Mouse (Mus musculus): Measurements from ENCODE around the gene Bend3. TPM values are rescaled to one million over a fixed set of nuclear protein-coding genes. Genes with fewer than 3 reads are reported as not detected.
"Not testable (repeated sequence)": the region's sequence is repeated elsewhere in the genome, so short reads cannot be mapped to it uniquely, and the experiment has no call there.

Bend3 gene
- polyA plus RNA-seq, 1 experiment from 2014 or later, result 0.61 TPM

DNA sequence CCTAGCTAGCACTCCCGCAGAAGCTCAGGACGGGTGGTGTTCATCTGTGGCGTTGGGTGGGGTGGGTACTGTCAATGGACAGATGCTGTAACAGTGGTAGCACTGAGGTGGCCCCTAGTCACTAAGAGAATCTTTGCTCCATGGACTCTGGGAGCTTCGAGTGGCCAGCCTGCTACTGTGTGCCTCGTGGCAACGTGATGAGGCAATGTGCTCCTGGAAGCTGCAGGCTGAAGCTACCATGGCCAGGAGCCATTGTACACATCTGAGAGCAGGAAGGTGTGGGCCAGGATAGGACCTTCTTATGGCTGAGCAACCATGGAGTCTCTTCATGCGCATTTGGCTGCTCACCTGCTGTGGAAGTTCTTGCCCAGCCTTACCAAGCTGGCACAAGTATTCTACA lies 30.6 kb downstream of the Bend3 start:
- TF ChIP-seq EP300 (optimal IDR thresholded peaks at IDR 0.05) (no peak), CTCF (IDR thresholded peaks at IDR 0.05; ENCODE audit: low read depth) (no peak)
- 96% methylated on average over 7 of the region's 7 CpGs for WGBS
- H3K27ac ChIP-seq (replicated peaks), result no peak overlapping the region

DNA sequence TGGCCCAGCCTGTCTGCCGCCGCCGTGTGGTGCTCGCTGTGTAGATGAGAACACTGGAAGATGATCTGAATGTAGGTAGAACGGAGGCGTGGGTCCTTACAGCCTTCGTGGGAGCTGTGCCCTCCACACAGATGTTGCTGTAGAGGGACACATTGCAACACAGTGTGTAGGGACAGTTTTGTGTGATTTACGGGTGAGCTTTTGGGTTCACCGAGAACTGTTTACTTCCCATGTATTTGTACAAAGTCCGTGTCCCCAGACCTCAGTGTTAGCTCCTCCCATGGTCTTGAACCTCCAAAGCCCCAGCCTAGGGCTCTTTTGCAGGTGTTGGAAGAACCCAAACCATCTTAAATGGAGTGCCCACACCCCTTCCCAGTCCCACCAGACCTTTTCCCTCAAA lies 34.3 kb downstream of the Bend3 start:
- Histone ChIP-seq H3K9ac (ENCODE audit: low read length) (no peak overlapping the region), H3K36me3 (ENCODE audit: control insufficient read depth, insufficient read depth, low read length) (peaks cover 8% of the 10 kb centered on the region), H3K4me3 (ENCODE audit: low read depth, low read length) (no peak overlapping the region), H3K4me1 (replicated peaks; ENCODE audit: control insufficient read depth, insufficient read depth) (no peaks in the 10 kb centered on the region), H3K27ac (replicated peaks) (no peak overlapping the region), H3K4me2 (replicated peaks; ENCODE audit: low read depth) (no peak overlapping the region), H3K9me3 (ENCODE audit: control insufficient read depth, low read length) (no peaks in the 10 kb centered on the region), H3K27me3 (ENCODE audit: control insufficient read depth, insufficient read depth, low read length) (no peaks in the 10 kb centered on the region)
- DNase-seq (ENCODE audit: low spot score) (no peak), ATAC-seq (ENCODE audit: low FRiP score, low TSS enrichment) (no peak)
- WGBS, result 89% methylated on average over 10 of the region's 10 CpGs
- no peak for TF ChIP-seq EP300 (optimal IDR thresholded peaks at IDR 0.05)
- no peak for TF ChIP-seq CTCF (IDR thresholded peaks at IDR 0.05; ENCODE audit: low read depth)

More for the DNA sequence above, 30.6 kb downstream of the Bend3 start:
- no peak overlapping the region for H3K9ac ChIP-seq (ENCODE audit: low read length)
- H3K9me3 ChIP-seq (ENCODE audit: control insufficient read depth, low read length), result no peaks in the 10 kb centered on the region
- no peak for ATAC-seq (ENCODE audit: low FRiP score, low TSS enrichment)
- no peak overlapping the region for H3K4me3 ChIP-seq (ENCODE audit: low read depth, low read length)
- no peaks in the 10 kb centered on the region for H3K4me1 ChIP-seq (replicated peaks; ENCODE audit: control insufficient read depth, insufficient read depth)
- H3K27me3 ChIP-seq (ENCODE audit: control insufficient read depth, insufficient read depth, low read length), result no peaks in the 10 kb centered on the region
- H3K4me2 ChIP-seq (replicated peaks; ENCODE audit: low read depth), result no peak overlapping the region
- DNase-seq (ENCODE audit: low spot score), result no peak
- H3K36me3 ChIP-seq (ENCODE audit: control insufficient read depth, insufficient read depth, low read length), result peaks cover 8% of the 10 kb centered on the region

DNA sequence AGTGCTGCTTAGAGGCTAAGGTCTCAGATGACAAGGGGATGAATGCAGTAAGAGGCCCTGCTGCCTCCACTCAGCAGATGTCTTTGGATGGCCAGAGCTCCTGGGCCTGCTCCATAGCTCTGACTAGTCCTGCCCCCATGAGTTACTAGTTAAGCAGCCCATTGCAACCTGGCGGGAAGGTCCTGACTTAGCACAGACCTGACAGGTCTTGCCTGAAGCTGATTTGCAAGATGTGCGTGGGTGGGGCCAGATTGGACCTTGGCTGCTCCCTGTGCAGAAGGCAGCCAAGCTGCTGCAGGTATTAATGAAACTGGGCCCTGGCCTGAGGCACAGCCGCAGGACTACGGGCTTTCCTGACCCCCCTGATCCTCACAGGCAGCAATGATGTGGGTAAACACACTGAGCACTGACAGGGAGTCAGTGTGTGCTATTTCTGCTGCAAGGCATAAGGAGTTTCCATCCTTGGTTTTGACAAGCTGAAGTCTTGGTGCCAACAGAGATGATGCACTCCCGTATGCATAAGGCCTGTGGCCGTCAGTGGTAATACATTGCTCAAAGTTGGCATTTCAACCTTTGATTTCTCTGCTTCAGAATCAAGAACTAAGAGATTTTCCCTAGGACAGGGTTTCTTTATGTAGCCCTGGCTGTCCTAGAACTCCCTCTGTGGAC lies 38.5 kb downstream of the Bend3 start:
- WGBS, result 44% methylated on average over 6 of the region's 6 CpGs
- Histone ChIP-seq H3K4me2 (replicated peaks; ENCODE audit: low read depth) (no peak overlapping the region), H3K27ac (replicated peaks) (no peak overlapping the region), H3K4me3 (ENCODE audit: low read depth, low read length) (no peak overlapping the region), H3K27me3 (ENCODE audit: control insufficient read depth, insufficient read depth, low read length) (no peaks in the 10 kb centered on the region), H3K36me3 (ENCODE audit: control insufficient read depth, insufficient read depth, low read length) (no peaks in the 10 kb centered on the region), H3K4me1 (replicated peaks; ENCODE audit: control insufficient read depth, insufficient read depth) (no peaks in the 10 kb centered on the region), H3K9me3 (ENCODE audit: control insufficient read depth, low read length) (no peaks in the 10 kb centered on the region), H3K9ac (ENCODE audit: low read length) (no peak overlapping the region)
- no peak for TF ChIP-seq CTCF (IDR thresholded peaks at IDR 0.05; ENCODE audit: low read depth)
- TF ChIP-seq EP300 (optimal IDR thresholded peaks at IDR 0.05), result no peak
- peak; percentile 45 for DNase-seq (ENCODE audit: low spot score)
- peak; percentile 66 for ATAC-seq (ENCODE audit: low FRiP score, low TSS enrichment)

DNA sequence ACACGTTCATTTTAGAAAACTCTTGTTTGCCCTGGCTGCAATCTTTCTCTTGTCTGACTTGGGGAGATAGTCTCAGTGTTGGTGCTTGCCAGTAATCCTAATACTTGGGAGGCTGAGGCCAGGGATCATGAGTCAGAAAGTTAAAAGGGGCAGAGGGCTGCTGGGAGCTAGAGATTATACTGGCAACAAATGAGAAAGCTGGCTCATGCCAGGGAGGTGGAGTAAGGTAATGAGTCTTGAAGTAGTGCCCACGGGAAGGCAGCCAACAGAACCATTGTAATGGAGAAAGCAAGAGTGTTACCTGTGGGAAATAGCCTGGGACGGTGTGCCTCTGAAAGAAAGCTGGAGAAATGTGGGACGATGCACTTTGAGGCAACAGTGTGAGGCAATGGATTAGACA lies 39.2 kb downstream of the Bend3 start:
- H3K36me3 ChIP-seq (ENCODE audit: control insufficient read depth, insufficient read depth, low read length), result no peaks in the 10 kb centered on the region
- no peak overlapping the region for H3K9ac ChIP-seq (ENCODE audit: low read length)
- H3K9me3 ChIP-seq (ENCODE audit: control insufficient read depth, low read length), result no peaks in the 10 kb centered on the region
- ATAC-seq (ENCODE audit: low FRiP score, low TSS enrichment), result peak; percentile 42; the same call in 1 of the 2 replicates
- 0 out of 2 replicates have a peak overlapping the region, but pooled peaks have one; percentile 14 for H3K27ac ChIP-seq (replicated peaks)
- TF ChIP-seq EP300 (optimal IDR thresholded peaks at IDR 0.05) (no peak), CTCF (IDR thresholded peaks at IDR 0.05; ENCODE audit: low read depth) (no peak)
- no peak overlapping the region for H3K4me3 ChIP-seq (ENCODE audit: low read depth, low read length)
- peak; percentile 45 for DNase-seq (ENCODE audit: low spot score)
- H3K27me3 ChIP-seq (ENCODE audit: control insufficient read depth, insufficient read depth, low read length), result no peaks in the 10 kb centered on the region
- 30% methylated on average over 4 of the region's 4 CpGs for WGBS
- H3K4me2 ChIP-seq (replicated peaks; ENCODE audit: low read depth), result no peak overlapping the region
- H3K4me1 ChIP-seq (replicated peaks; ENCODE audit: control insufficient read depth, insufficient read depth), result no peaks in the 10 kb centered on the region

DNA sequence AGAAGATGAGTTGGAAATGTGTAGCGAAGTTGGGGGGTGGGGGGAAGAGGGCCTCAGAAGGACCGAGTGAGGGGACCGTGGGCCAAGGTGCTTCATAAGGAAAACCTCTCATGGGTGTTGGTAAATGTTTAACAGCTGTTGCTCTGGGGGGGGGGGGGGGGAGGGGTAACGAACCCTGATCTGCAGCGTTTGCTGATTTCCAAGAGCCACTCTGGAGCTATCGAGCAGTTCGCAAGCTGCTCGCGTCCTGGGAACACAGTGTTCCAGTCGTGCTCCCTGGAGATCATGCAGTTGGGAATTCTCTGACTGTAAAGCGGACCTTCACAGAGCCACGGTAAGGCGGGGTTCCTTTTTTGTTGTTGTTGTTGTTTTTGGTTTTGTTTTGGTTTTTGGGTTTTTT lies 39.7 kb downstream of the Bend3 start:
- Histone ChIP-seq H3K4me3 (ENCODE audit: low read depth, low read length) (no peak overlapping the region), H3K4me2 (replicated peaks; ENCODE audit: low read depth) (no peak overlapping the region), H3K4me1 (replicated peaks; ENCODE audit: control insufficient read depth, insufficient read depth) (no peaks in the 10 kb centered on the region), H3K9ac (ENCODE audit: low read length) (no peak overlapping the region), H3K27me3 (ENCODE audit: control insufficient read depth, insufficient read depth, low read length) (no peaks in the 10 kb centered on the region), H3K9me3 (ENCODE audit: control insufficient read depth, low read length) (no peaks in the 10 kb centered on the region), H3K27ac (replicated peaks) (no peak overlapping the region), H3K36me3 (ENCODE audit: control insufficient read depth, insufficient read depth, low read length) (no peaks in the 10 kb centered on the region)
- ATAC-seq (ENCODE audit: low FRiP score, low TSS enrichment) (no peak), DNase-seq (ENCODE audit: low spot score) (peak; percentile 26)
- TF ChIP-seq EP300 (optimal IDR thresholded peaks at IDR 0.05), result no peak
- WGBS, result 72% methylated on average over 13 of the region's 13 CpGs

DNA sequence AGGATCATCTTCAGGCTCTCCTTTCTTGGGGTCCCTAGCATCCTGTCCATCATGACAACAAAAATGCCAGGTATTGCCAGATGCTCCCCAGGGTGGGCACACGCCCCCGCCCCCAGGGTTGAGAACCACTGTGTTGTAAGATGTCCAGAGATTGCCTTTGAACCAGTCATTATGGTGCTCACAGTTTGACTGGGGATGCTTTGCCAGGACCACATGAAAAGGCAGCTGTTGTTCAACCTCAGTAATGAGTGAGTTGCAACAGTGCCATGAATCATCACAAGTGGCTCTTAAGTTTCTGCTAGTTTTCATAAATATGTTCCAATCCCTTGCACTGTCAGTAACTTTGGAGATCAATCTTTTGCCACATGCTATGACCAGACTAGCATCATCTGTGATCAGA lies 41.3 kb downstream of the Bend3 start:
- no peaks in the 10 kb centered on the region for H3K4me1 ChIP-seq (replicated peaks; ENCODE audit: control insufficient read depth, insufficient read depth)
- no peak overlapping the region for H3K4me2 ChIP-seq (replicated peaks; ENCODE audit: low read depth)
- ATAC-seq (ENCODE audit: low FRiP score, low TSS enrichment), result no peak
- no peaks in the 10 kb centered on the region for H3K9me3 ChIP-seq (ENCODE audit: control insufficient read depth, low read length)
- no peak overlapping the region for H3K27ac ChIP-seq (replicated peaks)
- DNase-seq (ENCODE audit: low spot score), result no peak
- H3K36me3 ChIP-seq (ENCODE audit: control insufficient read depth, insufficient read depth, low read length), result no peaks in the 10 kb centered on the region
- 96% methylated on average over 2 of the region's 2 CpGs for WGBS
- H3K27me3 ChIP-seq (ENCODE audit: control insufficient read depth, insufficient read depth, low read length), result no peaks in the 10 kb centered on the region
- TF ChIP-seq CTCF (IDR thresholded peaks at IDR 0.05; ENCODE audit: low read depth), result no peak
- no peak for TF ChIP-seq EP300 (optimal IDR thresholded peaks at IDR 0.05)
- no peak overlapping the region for H3K4me3 ChIP-seq (ENCODE audit: low read depth, low read length)
- no peak overlapping the region for H3K9ac ChIP-seq (ENCODE audit: low read length)

DNA sequence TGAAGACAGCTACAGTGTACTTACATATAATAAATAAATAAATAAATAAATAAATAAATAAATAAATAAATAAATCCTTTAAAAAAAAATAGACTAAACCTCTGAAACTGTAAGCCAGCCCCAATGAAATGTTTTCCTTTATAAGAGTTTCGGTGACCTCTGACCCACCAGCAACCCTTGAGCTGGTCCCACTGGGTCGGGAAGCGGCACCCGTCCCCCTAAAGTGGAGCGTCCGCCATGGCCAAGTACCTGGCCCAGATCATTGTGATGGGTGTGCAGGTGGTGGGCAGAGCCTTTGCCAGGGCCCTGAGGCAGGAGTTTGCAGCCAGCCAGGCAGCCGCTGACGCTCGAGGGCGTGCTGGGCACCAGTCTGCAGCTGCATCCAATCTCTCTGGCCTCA lies 45.3 kb downstream of the Bend3 start, which contains the start of gene Gm9803:
Gene Gm9803 (plus strand): TSS at position 154 of the 400 bp plus-strand sequence.
- H3K9ac ChIP-seq (ENCODE audit: low read length); H3K36me3 ChIP-seq (ENCODE audit: control insufficient read depth, insufficient read depth, low read length); H3K4me2 ChIP-seq (replicated peaks; ENCODE audit: low read depth); H3K27me3 ChIP-seq (ENCODE audit: control insufficient read depth, insufficient read depth, low read length); DNase-seq (ENCODE audit: low spot score); H3K27ac ChIP-seq (replicated peaks); H3K4me3 ChIP-seq (ENCODE audit: low read depth, low read length); H3K9me3 ChIP-seq (ENCODE audit: control insufficient read depth, low read length); H3K4me1 ChIP-seq (replicated peaks; ENCODE audit: control insufficient read depth, insufficient read depth); ATAC-seq (ENCODE audit: low FRiP score, low TSS enrichment): not testable (repeated sequence)
- WGBS, result 94% methylated on average over 10 of the region's 10 CpGs

Data from stomach, postnatal 0 days (tissue).